Mouse (Mus musculus) thymus, postnatal 14 days (tissue): ENCODE results near the gene Mansc1.
"Not testable (repeated sequence)": the region's sequence is repeated elsewhere in the genome, so short reads cannot be mapped to it uniquely, and the experiment has no call there.

Source experiments
- DNase-seq: peaks from one replicate; pipeline ENCODE4 v3.0.0; 2021

Mansc1 gene

GRCm38 (mm10) chr6:134631947-134632687 lies at the start of gene Mansc1:
Mansc1 (minus strand) TSS chr6:134632488.
- DNase-seq: peak; percentile 59

GRCm38 (mm10) chr6:134679330-134679729 lies 47.0 kb upstream of the Mansc1 start:
- not testable (repeated sequence) for DNase-seq

GRCm38 (mm10) chr6:134678037-134678436 lies 45.7 kb upstream of the Mansc1 start:
- DNase-seq: no peak

- DNase-seq: no peak
These were observed 45.2 kb upstream of the Mansc1 start for GRCm38 (mm10) chr6:134677504-134677903.

GRCm38 (mm10) chr6:134673712-134674111 lies 41.4 kb upstream of the Mansc1 start:
- not testable (repeated sequence) for DNase-seq

- DNase-seq: no peak
These were observed 38.7 kb upstream of the Mansc1 start for GRCm38 (mm10) chr6:134670881-134671411.

GRCm38 (mm10) chr6:134669179-134669865 lies 37.0 kb upstream of the Mansc1 start:
- no peak for DNase-seq

- no peak for DNase-seq
These were observed 36.2 kb upstream of the Mansc1 start for GRCm38 (mm10) chr6:134668519-134668918.

- no peak for DNase-seq
These were observed 33.5 kb upstream of the Mansc1 start for GRCm38 (mm10) chr6:134665817-134666216.

GRCm38 (mm10) chr6:134664573-134664972 lies 32.3 kb upstream of the Mansc1 start:
- DNase-seq: no peak

GRCm38 (mm10) chr6:134660714-134661406 lies 28.6 kb upstream of the Mansc1 start:
- no peak for DNase-seq

- peak; percentile 54 for DNase-seq
These were observed 27.0 kb upstream of the Mansc1 start for GRCm38 (mm10) chr6:134659108-134659958.

GRCm38 (mm10) chr6:134656527-134656926 lies 24.2 kb upstream of the Mansc1 start:
- no peak for DNase-seq

- no peak for DNase-seq
These were observed 16.1 kb upstream of the Mansc1 start for GRCm38 (mm10) chr6:134648356-134648755.

- no peak for DNase-seq
These were observed 15.3 kb upstream of the Mansc1 start for GRCm38 (mm10) chr6:134647621-134648020.

GRCm38 (mm10) chr6:134646835-134647234 lies 14.5 kb upstream of the Mansc1 start:
- no peak for DNase-seq

- DNase-seq: peak; percentile 33
These were observed 11.0 kb upstream of the Mansc1 start for GRCm38 (mm10) chr6:134643296-134643695.

GRCm38 (mm10) chr6:134641738-134642446 lies 9.6 kb upstream of the Mansc1 start:
- DNase-seq: no peak

GRCm38 (mm10) chr6:134640485-134641475 lies 8.5 kb upstream of the Mansc1 start:
- DNase-seq: peak; percentile 95

- DNase-seq: no peak
These were observed 7.6 kb upstream of the Mansc1 start for GRCm38 (mm10) chr6:134639900-134640299.
